Mouse (Mus musculus): Measurements from ENCODE around the gene Sipa1l3.

Sipa1l3 gene

DNA sequence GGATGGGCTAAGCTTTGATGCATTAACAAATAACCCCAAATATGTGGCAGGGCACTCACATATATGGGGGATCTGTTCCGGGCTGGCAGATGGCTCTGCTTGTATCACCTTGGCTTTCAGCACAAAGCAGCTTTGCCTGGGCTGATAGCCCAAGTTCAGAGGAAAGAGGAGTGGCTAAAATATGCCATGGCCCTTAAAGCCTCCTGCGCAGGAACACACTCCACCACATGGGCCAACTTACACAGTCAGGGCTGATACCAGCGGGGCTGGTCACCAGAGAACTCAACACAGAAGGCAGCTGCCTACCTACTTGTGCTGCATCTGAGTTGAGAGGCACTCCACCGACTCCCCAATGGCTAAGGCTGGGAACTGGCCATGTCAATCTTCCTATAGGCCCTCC is 111.6 kb downstream of the Sipa1l3 start:
- DNase-seq = no peak

DNA sequence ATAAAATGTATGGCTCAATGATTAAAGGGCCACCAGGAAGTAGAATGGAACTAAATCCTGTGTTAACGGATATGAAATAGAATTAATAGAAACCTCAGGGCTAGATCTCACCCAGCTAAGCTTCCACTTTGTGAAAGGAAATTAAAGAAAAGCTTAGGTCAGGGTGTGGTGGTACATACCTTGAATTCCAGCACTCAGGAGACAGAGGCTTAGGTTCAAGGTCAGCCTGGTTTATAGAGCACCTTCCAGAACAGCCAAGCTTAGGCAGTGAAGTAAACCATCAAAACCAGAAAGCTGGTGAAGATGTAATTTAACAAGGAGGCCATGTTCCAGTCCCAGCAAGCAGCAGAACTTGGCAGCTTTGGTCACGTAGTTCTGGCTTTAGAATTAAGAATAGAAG is 114.3 kb downstream of the Sipa1l3 start:
- no peak for DNase-seq

DNA sequence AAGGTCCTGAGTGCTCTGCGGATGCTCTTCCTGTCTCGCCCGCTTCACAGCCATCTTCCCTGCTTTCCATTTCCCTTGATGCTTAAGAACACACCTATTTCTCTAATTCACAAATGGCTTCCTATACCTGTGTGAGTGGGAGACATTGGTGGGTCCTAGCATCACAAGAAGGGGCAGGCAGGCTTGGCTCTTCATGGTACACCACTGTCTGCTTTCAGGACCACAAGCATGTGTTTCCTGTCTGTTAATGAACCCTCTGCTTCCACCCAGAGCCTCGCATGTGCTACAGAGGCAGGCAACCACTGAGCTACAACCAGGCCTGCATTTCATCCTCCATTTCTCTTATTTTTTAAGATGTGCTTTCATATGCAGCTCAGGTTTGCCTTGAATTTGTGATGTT is 116.4 kb downstream of the Sipa1l3 start:
- no peak for DNase-seq

DNA sequence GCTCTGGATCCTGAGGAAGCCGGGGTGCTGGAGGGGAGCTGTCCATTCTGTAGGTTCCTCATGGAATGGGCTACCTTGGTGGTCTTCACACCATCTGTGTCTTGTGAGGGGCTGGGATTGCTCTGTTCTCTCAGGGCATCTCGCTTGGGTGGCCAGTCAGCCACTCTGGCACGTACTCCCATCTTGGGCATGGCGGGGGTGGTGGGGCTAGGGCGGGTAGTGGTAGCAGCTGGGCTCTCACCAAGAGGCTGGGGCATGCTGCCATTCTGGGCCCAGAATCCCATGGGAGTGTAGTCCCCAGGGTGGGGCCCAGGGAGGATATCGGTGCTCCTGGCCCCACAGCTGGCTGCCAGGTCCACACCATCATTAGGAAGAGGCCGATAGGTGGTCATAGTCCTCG is 118.0 kb downstream of the Sipa1l3 start:
- no peak for DNase-seq

DNA sequence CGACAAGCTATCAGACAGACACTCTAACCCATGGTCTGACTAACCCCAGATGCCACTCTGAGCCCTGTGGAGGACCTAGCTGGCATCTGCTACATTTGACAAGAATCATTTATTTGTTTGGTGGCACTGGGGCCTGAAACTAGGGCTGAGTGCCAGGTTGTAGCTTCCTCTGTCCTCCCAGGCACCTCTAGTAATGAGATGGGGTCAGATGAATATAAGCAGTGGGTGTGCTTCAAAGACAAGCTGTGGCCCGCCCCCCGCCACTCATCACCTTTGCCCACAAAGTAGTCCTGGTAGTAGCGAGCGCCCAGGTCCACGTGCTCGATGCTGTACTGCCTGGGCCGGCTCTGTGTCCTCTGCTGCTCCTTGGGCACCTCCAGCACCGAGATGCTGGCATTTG is 119.4 kb downstream of the Sipa1l3 start:
- DNase-seq = no peak

DNA sequence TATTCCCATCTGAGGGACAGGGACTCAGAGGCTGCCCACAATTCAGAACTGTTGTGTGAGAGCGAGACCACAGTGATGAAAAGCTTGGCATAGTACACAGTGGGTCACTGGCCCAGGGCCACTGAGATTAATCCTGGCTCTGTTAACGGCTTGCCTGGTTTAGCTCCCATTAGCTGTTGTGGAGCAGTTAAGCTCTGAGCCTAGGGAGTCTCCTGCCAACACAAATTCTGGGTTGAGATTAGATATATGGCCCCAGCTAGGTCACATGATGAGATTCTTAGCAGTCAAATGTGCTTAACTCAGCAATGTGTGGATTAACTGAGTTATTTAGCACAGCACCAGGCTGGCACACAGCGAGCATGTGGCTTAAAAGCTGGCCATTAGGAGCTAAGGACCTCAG is 121.0 kb downstream of the Sipa1l3 start:
- DNase-seq = no peak

DNA sequence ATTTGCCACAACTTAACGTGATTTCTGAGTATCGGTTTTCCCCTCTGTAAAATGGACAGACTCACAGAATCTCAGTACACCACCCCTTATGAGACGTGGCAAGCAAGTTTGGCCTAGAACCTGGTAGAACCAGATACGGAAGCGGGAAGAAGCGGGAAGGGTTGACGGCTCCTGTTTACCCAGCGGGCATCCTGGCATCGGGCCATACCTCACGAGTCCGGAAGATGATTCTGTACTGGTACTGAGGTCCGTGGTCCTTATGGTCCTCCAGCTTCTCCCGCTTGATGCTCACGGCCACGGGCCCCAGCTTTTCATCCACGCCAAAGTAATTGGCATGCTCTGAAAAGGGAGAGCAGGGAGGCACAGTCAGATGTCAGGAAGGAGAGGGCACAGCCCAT is 121.5 kb downstream of the Sipa1l3 start:
- DNase-seq = no peak

DNA sequence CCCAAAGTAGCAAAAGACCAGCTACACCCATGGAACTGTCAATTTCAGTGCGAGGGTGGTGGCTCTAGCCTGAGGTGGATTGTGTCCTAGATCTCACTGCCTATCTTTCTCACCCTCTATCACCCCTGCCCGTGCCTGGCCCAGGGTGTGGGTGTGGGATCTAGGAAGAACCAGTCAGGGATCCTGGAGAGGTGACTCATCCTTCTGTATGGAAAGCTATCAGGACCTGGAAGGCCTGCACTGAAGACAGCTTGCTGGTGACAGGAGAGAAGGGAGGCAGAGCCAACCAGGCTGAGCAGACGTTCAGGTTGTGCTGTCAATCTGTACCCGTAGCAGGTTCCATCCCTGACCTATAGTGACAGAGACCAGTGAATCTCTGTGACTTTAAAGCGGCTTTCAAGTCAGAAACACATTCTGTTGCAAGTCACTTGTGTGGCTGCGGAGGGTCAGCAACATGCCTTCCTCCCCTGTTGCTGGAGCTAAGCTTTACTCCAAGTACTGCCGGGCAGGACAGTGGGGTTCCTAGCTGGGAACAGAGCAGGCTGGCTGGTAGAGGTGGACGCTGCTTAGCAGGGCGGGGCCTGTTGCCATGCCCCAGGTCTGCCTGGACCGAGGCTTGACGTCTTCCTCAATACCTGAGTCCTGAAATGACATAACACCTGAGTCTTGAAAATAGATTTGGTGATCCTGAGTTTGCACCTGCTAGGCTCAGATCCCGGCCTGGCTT is 122.1 kb downstream of the Sipa1l3 start:
- no peak for DNase-seq

DNA sequence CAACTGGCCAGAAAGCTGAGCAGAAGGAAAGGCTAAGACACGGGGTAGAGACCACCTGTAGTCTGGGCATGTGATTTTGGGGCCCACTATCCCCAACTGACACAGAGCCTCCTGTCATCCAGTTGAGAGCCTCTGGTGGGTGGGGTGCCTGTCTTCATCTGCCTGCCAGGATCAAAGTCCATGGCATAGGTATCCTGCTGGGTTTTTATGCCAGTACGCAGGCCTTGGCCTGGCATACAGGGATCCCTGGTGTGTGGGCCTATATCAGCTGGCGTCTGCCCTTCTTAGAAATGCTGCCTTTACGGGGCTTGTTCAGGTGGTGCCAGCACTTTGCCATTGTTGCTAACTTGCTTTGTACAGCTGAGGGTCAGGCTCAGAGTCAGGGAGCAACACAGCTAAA is 123.3 kb downstream of the Sipa1l3 start:
- DNase-seq = no peak

DNA sequence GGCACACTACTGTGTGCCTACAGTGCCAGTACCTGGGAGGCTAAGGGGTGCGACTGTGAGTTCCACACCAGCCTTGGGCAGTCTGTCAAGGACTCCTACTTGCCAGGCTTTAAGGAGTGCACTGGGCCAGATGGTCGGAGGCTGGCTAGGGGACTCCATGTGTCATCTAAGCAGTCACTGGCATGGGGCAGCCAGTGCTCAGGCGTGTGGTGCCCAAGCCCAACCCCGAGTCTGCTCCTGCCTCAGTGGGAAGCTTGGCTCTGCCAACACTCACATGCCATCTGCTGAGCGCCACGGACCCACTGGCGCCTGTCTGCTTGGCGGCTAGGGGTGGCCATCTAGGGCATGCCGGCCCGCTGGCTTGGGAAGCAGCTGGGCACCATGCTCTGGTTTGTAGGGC is 125.1 kb downstream of the Sipa1l3 start:
- DNase-seq = no peak

DNA sequence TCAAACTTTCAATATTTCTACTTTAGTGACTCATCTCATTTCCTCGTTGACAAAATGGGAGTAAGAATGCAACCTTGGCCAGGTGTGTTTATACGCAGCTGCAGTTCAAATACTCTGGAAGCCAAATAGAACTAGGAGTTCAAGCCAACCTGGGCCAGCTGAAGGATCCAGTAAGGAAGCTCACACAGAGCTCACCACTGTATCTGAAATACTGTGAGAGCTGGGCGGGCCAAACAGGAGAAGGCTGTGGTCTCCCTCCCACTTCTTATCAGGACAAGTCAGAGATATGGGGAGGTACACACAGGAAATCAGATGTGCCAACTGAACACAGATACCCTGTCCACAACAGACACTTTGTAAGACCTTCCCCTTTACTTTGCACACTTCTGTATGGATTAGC is 125.6 kb downstream of the Sipa1l3 start:
- DNase-seq = no peak

DNA sequence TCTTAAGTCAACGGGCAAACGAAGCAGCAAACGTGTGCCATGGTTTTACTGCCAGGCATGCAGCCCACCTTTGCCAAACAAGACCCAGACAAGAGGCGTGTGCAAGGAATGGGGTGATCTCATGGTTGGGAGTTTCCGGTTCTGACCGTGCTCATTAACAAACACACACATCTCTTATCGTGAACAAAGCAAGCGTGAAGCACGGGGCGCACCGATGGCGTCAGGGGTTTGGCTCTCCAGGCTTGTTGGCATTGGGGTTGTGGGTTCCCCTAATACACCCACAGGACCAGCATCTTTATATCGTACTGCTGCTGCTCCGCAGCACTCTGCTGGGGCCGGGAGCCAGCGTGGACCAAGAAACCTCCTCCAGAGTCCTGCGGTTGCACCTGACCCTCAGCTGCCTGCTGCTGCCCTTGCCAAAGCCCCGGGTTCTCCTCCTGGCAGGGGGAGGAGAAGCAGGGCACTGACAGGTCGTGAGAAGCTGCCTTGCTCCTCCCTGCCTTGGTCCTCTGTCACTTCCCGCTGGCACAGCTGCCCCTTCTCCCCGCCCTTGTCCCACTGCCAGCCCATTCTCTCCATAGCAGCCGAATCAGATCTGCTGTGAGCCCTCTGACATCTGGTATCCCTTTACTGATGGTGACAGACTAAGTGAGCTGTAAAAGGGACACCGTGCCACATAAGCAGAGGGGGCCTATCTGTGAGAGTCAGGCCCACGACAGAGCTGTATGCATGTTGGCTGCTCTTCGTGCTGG is 126.5 kb downstream of the Sipa1l3 start:
- DNase-seq = no peak

DNA sequence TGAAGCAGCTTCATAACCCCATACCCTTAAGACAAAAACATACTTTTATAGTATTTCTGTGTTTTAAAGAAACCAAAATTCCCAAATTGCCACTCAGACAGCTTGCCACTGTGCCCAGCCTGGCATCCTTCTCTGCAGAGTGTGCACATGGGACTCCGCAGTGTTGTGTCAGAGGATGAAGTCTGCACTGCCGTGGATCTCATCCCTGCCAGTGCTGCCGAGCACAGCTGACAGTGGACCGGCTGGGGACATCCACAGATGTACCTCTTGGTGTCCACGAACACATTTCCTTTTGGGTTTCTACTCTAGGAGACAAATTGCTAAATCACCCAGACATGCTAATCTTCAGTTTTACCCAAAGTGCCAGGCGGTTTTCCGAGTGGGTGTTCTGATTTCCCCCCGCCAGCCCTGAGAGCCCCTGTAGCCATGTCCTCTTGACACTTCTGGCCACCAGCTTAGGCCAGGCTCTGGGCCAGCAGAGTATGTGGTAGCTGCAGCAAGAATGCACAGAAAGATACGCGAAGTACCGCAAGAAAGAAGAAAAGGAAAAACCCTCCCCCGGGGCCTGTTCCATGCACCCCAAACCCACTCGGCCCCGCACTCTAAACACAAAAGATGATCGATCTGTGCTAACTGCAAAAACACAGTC is 127.2 kb downstream of the Sipa1l3 start:
- no peak for DNase-seq

DNA sequence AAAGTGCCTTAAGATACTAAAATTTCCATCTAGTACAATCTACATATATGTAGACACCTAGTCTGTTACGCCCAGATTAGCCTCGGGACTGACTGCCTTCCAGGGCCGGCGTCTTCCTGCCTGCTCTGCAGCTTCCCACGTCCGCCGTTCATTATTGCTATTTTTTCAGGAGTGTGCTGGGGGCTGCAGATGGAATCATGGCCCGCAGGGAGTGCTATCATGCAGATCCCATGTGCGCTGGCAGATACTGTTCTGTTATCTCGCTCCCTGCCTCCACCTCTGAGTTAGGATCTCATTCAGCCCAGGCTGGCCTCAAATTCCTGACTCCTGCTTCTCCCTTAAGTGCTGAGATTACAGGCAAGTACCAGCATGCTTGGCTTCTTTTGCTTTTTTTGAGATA is 128.2 kb downstream of the Sipa1l3 start:
- no peak for DNase-seq

DNA sequence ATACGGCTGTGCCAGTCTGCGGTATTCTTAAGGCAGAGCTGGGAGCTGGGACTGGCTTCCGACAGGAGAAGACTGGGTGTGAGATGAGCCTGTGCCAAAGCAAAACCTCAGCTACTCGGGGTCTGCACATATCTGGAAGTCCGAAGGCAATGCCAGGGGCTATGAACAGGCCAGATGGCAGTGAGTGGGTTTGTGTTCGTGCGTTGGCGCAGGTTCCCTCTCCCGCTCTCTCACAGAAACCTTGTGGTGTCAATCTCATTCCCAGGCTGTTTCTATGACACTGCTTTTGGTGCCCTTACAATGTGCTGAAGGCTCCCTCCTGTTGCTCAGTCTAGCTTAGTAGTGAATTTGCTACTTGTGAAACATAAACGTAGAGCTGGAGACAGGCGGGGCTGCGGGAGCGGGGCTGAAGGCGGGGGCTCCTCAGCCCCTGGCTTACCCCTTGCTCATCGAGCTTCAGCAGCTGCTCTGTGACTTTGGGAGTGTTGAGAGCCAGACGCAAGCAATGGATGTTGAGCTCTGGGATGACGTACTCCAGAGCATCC is 130.8 kb downstream of the Sipa1l3 start:
- DNase-seq = no peak

DNA sequence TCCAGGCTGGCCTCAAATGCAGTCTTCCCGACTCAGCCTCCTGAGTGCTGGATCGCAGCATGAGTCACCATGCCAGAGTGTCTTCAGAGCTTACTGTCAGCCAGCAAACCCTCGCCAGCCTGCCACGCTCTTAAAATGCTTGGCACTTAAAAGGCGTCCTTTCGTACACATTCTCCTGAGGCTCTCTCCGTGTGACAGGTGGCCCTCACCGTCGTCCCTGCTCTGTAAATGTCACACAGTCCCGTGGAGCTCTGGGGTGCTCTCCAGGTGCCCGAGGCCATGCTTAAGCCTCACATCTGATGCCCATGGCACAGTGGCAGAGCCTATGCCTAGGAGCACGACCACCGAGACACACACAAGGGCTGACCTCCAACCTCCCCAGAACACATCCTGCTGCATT is 132.1 kb downstream of the Sipa1l3 start:
- no peak for DNase-seq

DNA sequence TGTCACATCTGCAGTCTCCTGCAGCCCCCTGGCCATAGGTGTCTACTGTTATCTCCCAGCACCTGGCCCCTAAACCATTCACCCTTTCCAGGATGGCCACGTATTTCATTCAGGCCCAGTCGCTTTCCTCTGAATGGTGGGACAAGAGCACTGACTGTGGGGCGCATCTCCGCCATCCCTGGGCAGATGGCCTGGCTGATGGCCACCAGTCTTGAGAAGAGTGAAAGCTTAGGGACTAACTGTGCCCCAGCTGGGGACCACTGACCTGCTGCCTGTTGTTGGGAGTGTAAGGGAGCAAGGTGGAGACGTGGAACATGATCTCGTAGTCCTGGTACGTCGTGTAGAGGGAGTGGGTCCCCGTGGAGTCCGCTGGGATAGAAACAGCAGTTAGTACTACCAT is 132.7 kb downstream of the Sipa1l3 start:
- DNase-seq = no peak

DNA sequence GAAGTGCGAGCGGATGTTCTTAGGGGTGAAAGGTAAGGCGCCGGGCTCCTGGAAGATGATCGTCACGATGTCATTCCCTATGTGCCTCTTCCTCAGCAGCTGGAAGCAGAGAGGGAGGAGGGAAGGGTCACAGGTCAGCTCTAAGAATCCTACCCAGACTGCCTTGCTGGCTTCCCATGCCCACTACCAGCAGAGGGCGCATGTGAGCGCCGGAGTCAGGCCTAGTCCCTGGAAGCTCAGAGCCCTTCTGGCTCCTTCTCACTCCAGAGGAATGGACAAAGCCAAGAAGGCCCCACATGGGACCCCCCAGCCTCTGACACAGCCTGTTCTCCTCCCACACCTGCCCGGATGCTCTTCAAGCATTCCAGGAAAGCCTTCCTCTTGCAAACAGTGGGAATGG is 135.2 kb downstream of the Sipa1l3 start:
- DNase-seq = peak; percentile 91

DNA sequence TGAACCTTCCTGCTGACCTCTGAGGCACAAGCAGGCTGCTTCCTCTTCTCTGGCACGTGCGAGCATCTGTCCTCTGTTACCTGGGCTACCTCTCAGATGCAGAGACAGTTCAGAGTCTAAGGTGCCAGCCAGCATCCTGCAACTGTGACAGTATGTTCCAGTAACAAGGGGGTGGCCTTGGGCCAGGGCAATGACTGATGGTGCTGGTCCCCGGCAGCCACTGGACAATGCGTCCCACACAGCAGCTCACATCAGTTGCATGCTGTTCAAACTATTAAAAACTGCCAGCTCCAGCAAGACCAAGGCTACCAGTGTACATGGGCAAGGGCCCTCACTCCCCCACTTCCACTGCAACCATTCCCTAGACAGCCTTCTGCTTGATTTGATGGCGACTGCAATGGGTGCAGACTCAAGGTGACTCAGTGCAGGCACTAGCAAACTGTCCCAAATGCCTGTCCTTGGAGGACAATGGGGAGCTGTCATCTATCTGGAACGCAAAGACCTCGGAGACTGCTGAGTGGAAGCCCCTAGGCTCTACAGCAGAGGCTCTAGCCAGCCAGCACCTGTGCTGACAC is 136.9 kb downstream of the Sipa1l3 start:
- no peak for DNase-seq

DNA sequence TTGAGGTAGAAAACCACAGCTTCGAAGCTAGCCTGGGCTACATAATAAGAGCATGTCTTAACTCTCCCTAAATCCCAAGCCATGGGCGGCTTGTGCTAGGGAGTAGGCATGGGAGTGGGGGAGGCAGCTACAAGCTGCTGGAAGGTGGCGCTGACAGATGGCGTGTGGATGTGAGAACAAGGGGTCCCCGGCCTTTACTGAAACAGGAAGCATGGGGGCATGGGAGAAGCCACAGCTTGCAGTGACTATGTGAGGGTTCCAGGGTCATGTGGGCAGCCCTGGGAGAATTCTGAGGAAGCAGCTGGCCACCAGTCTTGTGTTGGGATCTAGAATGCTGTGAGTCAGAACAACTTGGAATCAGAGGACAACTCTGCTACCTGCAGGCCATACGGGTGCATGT is 144.4 kb downstream of the Sipa1l3 start:
- no peak for DNase-seq

DNA sequence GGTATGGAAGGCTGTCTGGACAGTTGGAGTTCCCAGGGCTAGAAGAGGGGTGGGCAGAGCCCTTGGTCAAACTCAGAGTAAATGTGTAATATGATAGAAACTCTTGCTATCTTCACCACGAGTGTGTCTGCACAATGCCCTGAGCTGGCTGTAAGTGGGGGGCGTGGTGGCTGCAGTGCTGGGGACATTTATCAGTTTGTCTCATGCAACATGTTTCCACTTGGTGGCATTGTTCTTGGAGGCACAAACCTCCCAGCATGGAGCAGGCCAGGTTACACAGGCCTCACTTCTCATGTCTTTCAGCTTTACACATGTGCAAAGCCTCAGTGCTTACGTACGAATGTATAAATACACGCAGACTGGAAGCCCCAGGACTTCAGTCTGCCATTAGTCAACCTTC is 146.3 kb downstream of the Sipa1l3 start:
- no peak for DNase-seq

DNA sequence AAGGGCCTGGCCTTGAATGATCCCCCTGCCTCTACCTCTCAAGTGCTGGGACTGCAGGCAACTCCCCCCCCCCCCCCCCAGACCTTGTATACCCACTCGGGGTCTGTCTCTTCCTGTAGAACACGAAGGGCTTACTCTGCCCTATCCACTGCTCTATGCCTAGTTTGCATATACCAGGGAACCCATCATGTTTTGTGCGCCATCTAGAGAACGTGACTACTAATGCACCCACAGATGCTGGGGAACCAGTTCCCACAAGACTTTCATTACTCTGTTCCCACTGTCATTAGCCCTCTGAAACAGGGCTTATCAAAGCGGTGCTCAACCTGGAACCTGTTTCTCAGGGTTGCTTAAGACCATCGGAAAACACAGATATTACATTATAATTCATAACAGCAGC is 148.4 kb downstream of the Sipa1l3 start:
- peak; percentile 43 for DNase-seq

DNA sequence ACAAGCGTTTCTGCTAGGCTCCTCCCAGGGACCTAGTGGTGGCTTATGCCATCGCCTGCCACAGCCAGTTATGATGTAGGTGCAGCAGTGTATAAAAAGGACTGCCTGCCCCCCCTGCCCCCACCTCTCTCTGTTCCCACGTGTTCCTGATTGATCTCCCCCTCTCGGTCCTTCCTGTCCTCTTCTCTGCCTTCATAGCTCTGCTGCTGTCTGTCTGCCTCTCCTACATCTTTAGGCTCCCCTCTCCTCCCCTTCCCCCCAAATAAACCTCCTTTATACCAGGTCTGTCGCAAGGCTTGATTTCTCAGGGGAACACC is 150.5 kb downstream of the Sipa1l3 start:
- DNase-seq = no peak

Measured in embryo, embryonic 11 days (tissue).